Mouse (Mus musculus) adrenal gland, adult 2 months (tissue): Measurements from ENCODE around the gene Mks1. TPM values are rescaled to one million over a fixed set of nuclear protein-coding genes. Genes with fewer than 3 reads are reported as not detected.

ENCODE experiments used
- DNase-seq: peaks from one replicate; pipeline ENCODE4 v3.0.0; 2021
- polyA plus RNA-seq: library from polyadenylated mRNA; depleted of rRNA; stranded (reverse); fragments of >200 nt; gene quantifications from 2 replicates; pipeline ENCODE4 v1.2.3, GENCODE M21; 2012; rRNA removed
- total RNA-seq, 2 experiments: library from RNA; stranded (reverse); gene quantifications; 2 replicates each; pipeline ENCODE4 v1.2.3; 2021

Mks1 gene
- total and polyA plus RNA-seq, 3 experiments, result 6.6 to 19.2 (median 11.9) TPM

DNA sequence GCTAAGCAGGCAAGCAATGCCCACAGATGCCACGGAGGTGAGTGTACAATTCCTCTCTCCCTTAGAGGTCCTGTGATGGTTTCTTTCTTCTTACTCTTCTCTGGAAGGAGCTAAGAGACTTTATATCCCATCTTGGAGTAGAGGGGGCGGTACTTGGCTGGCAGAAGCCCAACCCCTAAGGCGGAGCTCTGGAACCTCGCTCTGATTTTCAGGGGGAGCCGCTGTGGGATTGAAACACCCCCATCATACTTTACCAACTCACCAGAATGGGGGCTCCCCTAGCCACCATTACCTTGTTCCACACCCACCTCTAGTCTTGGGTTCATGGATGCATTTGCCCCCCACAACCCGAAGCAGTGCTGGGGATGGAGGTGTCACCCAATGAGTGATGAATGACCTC, 22.4 kb downstream of the Mks1 start, which contains the start of gene Epx:
Epx (minus strand) TSS at position 101 of the 400 bp plus-strand sequence.
- DNase-seq, result no peak

GRCm38 (mm10) chr11:87879826-87880225, 26.8 kb downstream of the Mks1 start:
- DNase-seq, result no peak

DNA sequence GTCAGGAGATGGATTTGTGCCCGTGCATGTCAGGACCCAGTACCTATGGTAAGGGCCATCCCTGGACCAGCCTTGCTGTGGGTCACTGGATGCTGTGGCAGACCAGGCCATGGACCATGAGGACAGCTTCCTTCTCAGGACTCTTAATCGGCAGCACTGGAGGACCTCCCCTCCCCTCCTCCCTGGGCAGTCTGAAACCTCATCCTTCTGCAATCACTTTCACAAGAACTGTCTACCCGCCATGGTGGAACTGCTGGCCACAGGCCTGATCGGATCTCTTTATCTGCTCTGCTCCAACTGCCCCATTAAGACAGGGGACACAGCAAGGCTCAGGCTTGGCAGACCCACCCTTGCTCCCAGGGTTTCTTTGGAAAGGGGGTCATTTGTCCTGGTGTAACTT, 28.7 kb downstream of the Mks1 start:
- no peak for DNase-seq

- DNase-seq, result no peak
These were observed 30.5 kb downstream of the Mks1 start for GRCm38 (mm10) chr11:87883493-87883892.

DNA sequence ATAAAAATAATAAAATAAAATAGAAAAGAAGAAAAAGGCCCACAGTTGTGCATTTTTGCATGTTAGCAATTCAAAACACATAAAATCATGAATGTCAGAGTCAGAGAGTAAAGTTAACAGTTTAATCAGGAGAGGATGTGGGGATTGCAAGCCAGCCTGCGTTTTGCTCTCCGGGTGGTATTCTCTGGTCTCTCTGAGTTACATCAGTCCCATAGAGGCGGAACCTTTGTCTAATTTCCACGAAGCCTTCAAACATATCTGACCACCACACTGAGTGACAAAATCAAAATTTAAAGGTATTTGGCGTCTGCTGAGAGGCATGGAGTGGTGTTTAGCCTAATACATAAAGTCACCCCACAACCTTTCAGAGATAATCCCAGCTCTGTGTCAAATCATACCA, 31.8 kb downstream of the Mks1 start:
- DNase-seq, result no peak

- no peak for DNase-seq
These were observed 39.2 kb downstream of the Mks1 start, which contains the start of gene Olfr462 for GRCm38 (mm10) chr11:87892168-87892567. Gene Olfr462 (minus strand): TSS chr11:87892268.

GRCm38 (mm10) chr11:87897287-87897686, 44.3 kb downstream of the Mks1 start, which contains the start of gene Olfr463:
Gene Olfr463 (minus strand): TSS chr11:87897387.
- no peak for DNase-seq

DNA sequence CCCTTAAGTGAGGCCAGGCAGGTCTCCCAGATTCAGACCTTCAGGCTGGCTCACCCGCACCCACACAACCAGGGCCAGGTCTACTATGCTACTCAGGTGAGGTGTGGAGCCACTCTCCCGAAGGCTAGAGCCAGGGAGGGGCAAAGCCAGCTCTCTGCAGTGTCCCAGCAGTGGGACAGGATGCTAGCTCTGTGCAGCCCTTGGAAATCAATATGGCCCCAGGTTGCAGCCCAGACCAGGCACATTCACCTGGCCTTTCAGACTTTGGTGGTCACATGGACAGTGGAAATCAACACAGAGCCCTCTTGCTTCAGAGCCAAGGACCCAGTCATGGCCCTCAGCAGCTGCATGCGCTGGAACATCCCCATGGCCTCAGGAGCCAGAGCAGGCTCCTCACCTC, 51.3 kb downstream of the Mks1 start:
- no peak for DNase-seq

Other genes with a start within 250 kb of the Mks1 start
- gene Hsf5, start 236.1 kb upstream of the Mks1 start, total RNA-seq, result under 1 TPM in 1 of 2 experiments, not detected in 1; 0.12 TPM
- 0.04 TPM in 1 of 2 replicates, not detected in the other for gene Hsf5, start 236.1 kb upstream of the Mks1 start, polyA plus RNA-seq
- gene Rnf43, start 190.5 kb upstream of the Mks1 start, total RNA-seq, result 1 to 10 TPM; 3.8 to 7.8 TPM
- gene Rnf43, start 190.5 kb upstream of the Mks1 start, polyA plus RNA-seq, result 5.3 and 6.4 TPM in 2 replicates
- gene Supt4a, start 115.7 kb upstream of the Mks1 start, total RNA-seq, result 10 to 100 TPM; 43.3 to 74.3 TPM
- gene Supt4a, start 115.7 kb upstream of the Mks1 start, polyA plus RNA-seq, result 18.5 and 21.4 TPM in 2 replicates
- gene Tspoap1, start 92.7 kb upstream of the Mks1 start, total RNA-seq, result 1 to 10 TPM; 3.3 to 4.6 TPM
- gene Tspoap1, start 92.7 kb upstream of the Mks1 start, polyA plus RNA-seq, result 6.6 and 9.7 TPM in 2 replicates
- under 1 TPM in 1 of 2 experiments, not detected in 1; 0.29 TPM for gene Mpo, start 59.6 kb upstream of the Mks1 start, total RNA-seq
- not detected in 2 replicates for gene Mpo, start 59.6 kb upstream of the Mks1 start, polyA plus RNA-seq
- gene Lpo, start 24.9 kb upstream of the Mks1 start, total RNA-seq, result not detected
- gene Lpo, start 24.9 kb upstream of the Mks1 start, polyA plus RNA-seq, result not detected in 2 replicates
- not detected for gene Epx, start 22.3 kb downstream of the Mks1 start, total RNA-seq
- gene Epx, start 22.3 kb downstream of the Mks1 start, polyA plus RNA-seq, result not detected in 2 replicates
- not detected for gene Olfr462, start 39.1 kb downstream of the Mks1 start, total RNA-seq
- not detected in 2 replicates for gene Olfr462, start 39.1 kb downstream of the Mks1 start, polyA plus RNA-seq
- gene Olfr463, start 44.2 kb downstream of the Mks1 start, total RNA-seq, result not detected
- gene Olfr463, start 44.2 kb downstream of the Mks1 start, polyA plus RNA-seq, result not detected in 2 replicates
- gene Olfr464, start 67.8 kb downstream of the Mks1 start, total RNA-seq, result not detected
- gene Olfr464, start 67.8 kb downstream of the Mks1 start, polyA plus RNA-seq, result not detected in 2 replicates
- gene Dynll2, start 134.3 kb downstream of the Mks1 start, total RNA-seq, result 100 to 1,000 TPM; 158 to 251 TPM
- 168 and 197 TPM in 2 replicates for gene Dynll2, start 134.3 kb downstream of the Mks1 start, polyA plus RNA-seq
- gene Srsf1, start 194.2 kb downstream of the Mks1 start, total RNA-seq, result 100 to 1,000 TPM; 179 to 252 TPM
- 210 and 224 TPM in 2 replicates for gene Srsf1, start 194.2 kb downstream of the Mks1 start, polyA plus RNA-seq
- gene Vezf1, start 215.1 kb downstream of the Mks1 start, total RNA-seq, result 10 to 100 TPM; 48.3 to 52.4 TPM
- gene Vezf1, start 215.1 kb downstream of the Mks1 start, polyA plus RNA-seq, result 13.5 and 14.6 TPM in 2 replicates
- 10 to 100 TPM; 49.3 to 61.7 TPM for gene Cuedc1, start 244.8 kb downstream of the Mks1 start, total RNA-seq
- 76.9 and 91.3 TPM in 2 replicates for gene Cuedc1, start 244.8 kb downstream of the Mks1 start, polyA plus RNA-seq